Mouse (Mus musculus) neural tube, embryonic 11.5 days (tissue): ENCODE measurements around the gene Klhl8. TPM values are rescaled to one million over a fixed set of nuclear protein-coding genes. Genes with fewer than 3 reads are reported as not detected.

Experiments
- ATAC-seq: fragments of 200-750 bp; cut with Nextera tagmentation; 2 replicates; pipeline ENCODE4 v1.8.0; 2017; ENCODE audit warnings: moderate number of reproducible peaks, mild to moderate bottlenecking, moderate TSS enrichment, moderate library complexity; ENCODE audit not compliant: insufficient read depth, low FRiP score, low TSS enrichment
- DNase-seq: peaks from one replicate; pipeline ENCODE4 v3.0.0-alpha.2; 2015; ENCODE audit warnings: low spot score
- H3K27ac ChIP-seq: fragments of 300-500 bp; sonication (generic); 2 replicates; pipeline ENCODE4 v1.5.1; 2014; ENCODE audit warnings: low read depth, mild to moderate bottlenecking, low read length
- H3K27me3 ChIP-seq: fragments of 300-500 bp; sonication (generic); 2 replicates; pipeline ENCODE4 v1.6.1; 2014; ENCODE audit warnings: mild to moderate bottlenecking, low read length, mixed read lengths; ENCODE audit not compliant: control insufficient read depth, insufficient read depth
- H3K36me3 ChIP-seq: fragments of 300-500 bp; sonication (generic); 2 replicates; pipeline ENCODE4 v1.6.1; 2014; ENCODE audit warnings: mild to moderate bottlenecking, low read length, moderate library complexity, mixed read lengths; ENCODE audit not compliant: control insufficient read depth, insufficient read depth
- H3K4me1 ChIP-seq: fragments of 300-500 bp; sonication (generic); 2 replicates; pipeline ENCODE4 v1.6.1; 2014; ENCODE audit warnings: low read length, mixed read lengths; ENCODE audit not compliant: control insufficient read depth, insufficient read depth
- H3K4me2 ChIP-seq: fragments of 300-500 bp; sonication (generic); 2 replicates; pipeline ENCODE4 v1.6.1; 2014; ENCODE audit warnings: low read depth, mild to moderate bottlenecking, moderate library complexity
- H3K4me3 ChIP-seq: fragments of 300-500 bp; sonication (generic); 2 replicates; pipeline ENCODE4 v1.5.1; 2014; ENCODE audit warnings: low read depth, low read length
- H3K9ac ChIP-seq: fragments of 300-500 bp; sonication (generic); 2 replicates; pipeline ENCODE4 v1.6.1; 2014; ENCODE audit warnings: mild to moderate bottlenecking, low read length
- H3K9me3 ChIP-seq: fragments of 300-500 bp; sonication (generic); 2 replicates; pipeline ENCODE4 v1.6.1; 2016; ENCODE audit warnings: low read length; ENCODE audit not compliant: control insufficient read depth
- WGBS: fragments of 180-500 bp; shearing (Covaris S2); extraction: QIAGEN DNeasy Blood & Tissue Kit; methylation state at CpG from one replicate; pipeline ENCODE4 v1.1.7; 2014; 5-methylcytosine and 5-hydroxymethylcytosine counted together
- polyA plus RNA-seq: library from polyadenylated mRNA; unstranded; fragments of >200 nt; fragmentation: Nextera tagmentation; extraction: Ambion mirVana; gene quantifications from 2 replicates; pipeline ENCODE4 v1.2.1, GENCODE M21; 2014

The Klhl8 gene
- polyA plus RNA-seq, 1 experiment from 2014 or later, result 17.3 TPM

DNA sequence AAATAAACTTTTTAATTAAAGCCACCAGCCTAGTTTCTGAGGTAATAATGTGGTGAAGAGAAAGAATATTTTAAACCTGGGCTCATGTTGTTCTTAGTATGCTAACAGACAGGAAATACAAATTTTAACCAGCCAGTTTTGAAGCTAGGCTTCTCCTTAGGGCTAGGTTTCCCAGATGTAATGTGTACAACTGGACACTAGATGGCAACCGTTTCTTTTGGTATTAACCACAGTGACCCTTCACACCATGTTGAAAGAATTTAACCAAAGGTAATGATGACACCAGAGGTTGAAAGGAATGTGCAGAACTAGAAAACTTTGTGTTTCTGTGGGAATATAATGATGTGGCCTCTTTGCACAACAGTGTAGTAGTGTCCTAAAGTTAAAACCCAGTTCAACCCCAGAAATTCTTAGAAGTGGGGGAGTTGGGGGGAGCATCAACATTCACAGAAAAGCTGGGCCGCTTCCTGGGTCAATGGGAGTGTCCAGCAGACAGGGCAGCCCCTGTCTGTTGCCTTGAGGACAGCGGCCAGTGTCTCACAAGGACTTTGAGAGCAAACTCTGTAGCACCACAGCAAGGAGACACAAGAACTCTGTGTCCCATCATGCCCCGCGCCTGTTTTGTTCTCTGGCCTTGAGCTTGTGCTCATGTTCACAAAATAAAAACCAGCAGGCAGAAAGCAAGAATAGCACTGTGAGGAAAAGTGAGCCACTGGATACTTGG, 54.6 kb downstream of the Klhl8 start:
- Histone ChIP-seq H3K4me3 (no peak overlapping the region), H3K9ac (no peak overlapping the region), H3K27me3 (no peaks in the 10 kb centered on the region), H3K4me2 (no peak overlapping the region), H3K4me1 (no peaks in the 10 kb centered on the region), H3K36me3 (no peaks in the 10 kb centered on the region), H3K27ac (no peak overlapping the region), H3K9me3 (no peaks in the 10 kb centered on the region)
- 0 out of 2 replicates have a peak, but pooled peaks have one; percentile 16 for ATAC-seq
- DNase-seq, result no peak
- 64% methylated on average over 5 of the region's 5 CpGs for WGBS

- Histone ChIP-seq H3K36me3 (no peaks in the 10 kb centered on the region), H3K4me2 (no peak overlapping the region)
- WGBS, result 84% methylated on average over 14 of the region's 14 CpGs
These were observed 55.4 kb downstream of the Klhl8 start for GRCm38 (mm10) chr5:103855483-103856211.

GRCm38 (mm10) chr5:103854807-103855194, 56.3 kb downstream of the Klhl8 start:
- 74% methylated on average over 5 of the region's 5 CpGs for WGBS
- no peaks in the 10 kb centered on the region for H3K4me1 ChIP-seq
- H3K4me2 ChIP-seq, result no peak overlapping the region
- no peaks in the 10 kb centered on the region for H3K27me3 ChIP-seq
- no peaks in the 10 kb centered on the region for H3K9me3 ChIP-seq
- ATAC-seq, result no peak
- no peak overlapping the region for H3K4me3 ChIP-seq
- no peak overlapping the region for H3K9ac ChIP-seq
- DNase-seq, result no peak
- H3K36me3 ChIP-seq, result no peaks in the 10 kb centered on the region
- no peak overlapping the region for H3K27ac ChIP-seq

More at GRCm38 (mm10) chr5:103855483-103856211, 55.4 kb downstream of the Klhl8 start:
- Histone ChIP-seq H3K4me3 (no peak overlapping the region), H3K27me3 (no peaks in the 10 kb centered on the region), H3K27ac (no peak overlapping the region), H3K4me1 (no peaks in the 10 kb centered on the region), H3K9ac (no peak overlapping the region), H3K9me3 (no peaks in the 10 kb centered on the region)
- ATAC-seq (peak; percentile 16; the same call in 1 of the 2 replicates), DNase-seq (no peak)

- no peak overlapping the region for H3K9ac ChIP-seq
- no peaks in the 10 kb centered on the region for H3K27me3 ChIP-seq
- no peaks in the 10 kb centered on the region for H3K9me3 ChIP-seq
- no peak overlapping the region for H3K4me3 ChIP-seq
- H3K27ac ChIP-seq, result no peak overlapping the region
- no peak for ATAC-seq
- no peak overlapping the region for H3K4me2 ChIP-seq
- no peak for DNase-seq
- H3K4me1 ChIP-seq, result no peaks in the 10 kb centered on the region
- WGBS, result 83% methylated on average over 17 of the region's 17 CpGs
- H3K36me3 ChIP-seq, result no peaks in the 10 kb centered on the region
These were observed 56.8 kb downstream of the Klhl8 start for GRCm38 (mm10) chr5:103854041-103854806.

DNA sequence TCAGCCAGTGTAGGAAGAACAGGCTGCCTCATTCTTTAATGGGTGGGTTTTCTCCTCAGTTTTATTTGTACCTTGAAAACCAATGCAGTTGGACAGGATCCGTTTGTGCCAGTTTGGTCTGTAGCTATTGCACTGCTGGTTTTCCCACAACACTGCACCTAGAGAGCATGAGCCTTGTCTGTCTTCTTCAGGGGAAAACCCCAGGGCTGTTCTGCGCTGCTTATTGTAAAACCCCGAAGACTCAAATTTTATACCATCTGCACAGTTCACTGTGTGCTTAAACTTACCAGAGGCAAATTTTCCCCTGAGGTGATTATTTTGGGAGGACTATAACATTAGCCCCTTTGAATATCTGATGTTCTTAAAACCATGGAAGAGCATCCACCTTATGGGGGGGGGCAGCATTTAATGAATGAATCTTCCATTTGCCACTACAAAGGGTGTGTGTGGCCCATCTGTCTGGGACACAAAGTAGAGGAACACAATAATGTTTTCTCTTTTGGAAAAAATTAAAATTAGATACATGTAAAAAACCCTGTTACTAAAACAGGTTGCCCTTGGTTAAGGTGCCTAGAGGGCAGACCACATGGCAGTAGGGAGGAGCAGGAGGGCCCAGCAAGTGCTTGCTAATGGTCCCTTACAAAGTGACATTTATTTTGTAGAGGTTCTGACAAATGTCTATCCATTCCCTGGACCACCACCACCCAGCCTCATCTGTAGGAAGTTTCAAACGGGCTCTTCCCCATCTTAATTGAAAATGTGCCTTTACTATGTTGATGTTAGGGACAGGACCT, 58.1 kb downstream of the Klhl8 start:
- no peak overlapping the region for H3K9ac ChIP-seq
- H3K9me3 ChIP-seq, result no peaks in the 10 kb centered on the region
- H3K4me3 ChIP-seq, result no peak overlapping the region
- H3K27me3 ChIP-seq, result no peaks in the 10 kb centered on the region
- 87% methylated on average over 4 of the region's 4 CpGs for WGBS
- DNase-seq, result no peak
- no peak overlapping the region for H3K4me2 ChIP-seq
- H3K36me3 ChIP-seq, result no peaks in the 10 kb centered on the region
- no peaks in the 10 kb centered on the region for H3K4me1 ChIP-seq
- H3K27ac ChIP-seq, result no peak overlapping the region
- no peak for ATAC-seq

DNA sequence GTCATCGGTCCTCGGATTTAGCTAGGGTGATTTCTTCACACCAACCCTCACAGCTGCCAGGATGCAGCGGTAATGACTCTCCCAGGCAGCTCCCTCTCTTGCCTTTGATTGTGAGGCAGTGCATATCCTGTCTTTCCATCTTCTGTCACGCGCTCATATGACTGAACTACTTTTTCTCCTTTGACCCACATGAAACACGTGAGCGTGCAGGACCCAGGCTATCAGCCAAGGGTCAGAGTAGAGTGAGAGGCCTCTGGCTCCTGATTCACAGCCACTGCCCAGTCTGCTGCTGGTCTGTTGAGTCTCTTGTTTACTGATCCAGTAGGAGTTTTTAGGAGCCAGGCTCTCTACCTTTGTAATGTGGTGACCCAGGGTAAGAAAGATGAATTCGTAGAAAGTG, 62.5 kb downstream of the Klhl8 start:
- Histone ChIP-seq H3K9ac (no peak overlapping the region), H3K27ac (no peak overlapping the region), H3K4me1 (no peaks in the 10 kb centered on the region), H3K9me3 (no peaks in the 10 kb centered on the region), H3K36me3 (peaks cover 2% of the 10 kb centered on the region; the same call in 1 of the 2 replicates), H3K4me2 (no peak overlapping the region), H3K27me3 (no peaks in the 10 kb centered on the region), H3K4me3 (no peak overlapping the region)
- DNase-seq, result no peak
- 93% methylated on average over 8 of the region's 8 CpGs for WGBS
- ATAC-seq, result no peak

DNA sequence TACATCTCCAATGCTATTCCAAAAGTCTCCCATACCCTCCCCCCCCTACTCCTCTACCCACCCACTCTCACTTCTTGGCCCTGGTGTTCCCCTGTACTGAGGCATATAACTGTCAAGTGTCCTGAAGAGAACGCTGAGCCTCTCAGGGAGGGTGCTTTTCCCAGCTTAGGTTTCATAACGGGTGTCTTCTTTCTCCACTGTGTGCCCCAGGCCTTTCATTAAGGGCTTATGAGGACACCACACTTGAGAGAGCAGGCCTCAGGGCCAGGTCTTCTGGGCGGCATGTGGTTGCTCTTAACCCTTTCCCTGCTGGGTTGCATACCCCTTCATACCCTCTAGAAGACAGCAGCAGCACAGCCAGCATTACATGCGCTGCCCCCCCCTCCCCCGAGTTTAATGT, 64.5 kb downstream of the Klhl8 start:
- ATAC-seq, result no peak
- peaks cover 2% of the 10 kb centered on the region; the same call in 1 of the 2 replicates for H3K36me3 ChIP-seq
- no peaks in the 10 kb centered on the region for H3K9me3 ChIP-seq
- no peak overlapping the region for H3K27ac ChIP-seq
- no peaks in the 10 kb centered on the region for H3K27me3 ChIP-seq
- H3K4me3 ChIP-seq, result no peak overlapping the region
- no peak for DNase-seq
- no peaks in the 10 kb centered on the region for H3K4me1 ChIP-seq
- H3K9ac ChIP-seq, result no peak overlapping the region
- no peak overlapping the region for H3K4me2 ChIP-seq
- WGBS, result 65% methylated on average over 5 of the region's 5 CpGs

- ATAC-seq, result no peak
These were observed 64.9 kb downstream of the Klhl8 start for GRCm38 (mm10) chr5:103846154-103846551.

More at GRCm38 (mm10) chr5:103846154-103846551, 64.9 kb downstream of the Klhl8 start:
- Histone ChIP-seq H3K9ac (no peak overlapping the region), H3K36me3 (peaks cover 2% of the 10 kb centered on the region; the same call in 1 of the 2 replicates), H3K4me3 (no peak overlapping the region), H3K4me2 (no peak overlapping the region), H3K4me1 (no peaks in the 10 kb centered on the region), H3K27me3 (no peaks in the 10 kb centered on the region), H3K27ac (no peak overlapping the region), H3K9me3 (no peaks in the 10 kb centered on the region)
- WGBS, result 88% methylated on average over 10 of the region's 10 CpGs
- DNase-seq, result no peak
